Mouse (Mus musculus): ENCODE results near the gene Siah2.

Siah2 gene

DNA sequence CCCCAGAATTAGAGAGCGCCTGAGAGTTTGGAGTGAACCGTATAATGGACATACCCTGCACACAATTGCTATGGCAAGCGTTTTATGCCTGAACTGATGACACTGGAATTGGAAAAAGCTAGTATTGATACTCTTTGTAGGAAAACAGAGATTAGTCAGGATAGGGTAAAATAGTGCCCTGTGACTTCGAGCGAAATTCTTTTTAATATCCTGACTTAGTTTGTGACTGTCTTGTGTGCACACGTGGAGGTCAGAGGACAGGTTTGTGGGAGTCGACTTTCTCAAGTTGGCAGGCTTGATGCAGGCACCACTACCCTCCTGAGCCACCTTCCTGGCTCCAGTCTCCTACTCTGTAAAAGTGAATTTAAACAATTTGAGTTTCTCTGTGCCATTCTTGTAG, 1.1 kb upstream of the Siah2 start:
- no peak for DNase-seq

DNA sequence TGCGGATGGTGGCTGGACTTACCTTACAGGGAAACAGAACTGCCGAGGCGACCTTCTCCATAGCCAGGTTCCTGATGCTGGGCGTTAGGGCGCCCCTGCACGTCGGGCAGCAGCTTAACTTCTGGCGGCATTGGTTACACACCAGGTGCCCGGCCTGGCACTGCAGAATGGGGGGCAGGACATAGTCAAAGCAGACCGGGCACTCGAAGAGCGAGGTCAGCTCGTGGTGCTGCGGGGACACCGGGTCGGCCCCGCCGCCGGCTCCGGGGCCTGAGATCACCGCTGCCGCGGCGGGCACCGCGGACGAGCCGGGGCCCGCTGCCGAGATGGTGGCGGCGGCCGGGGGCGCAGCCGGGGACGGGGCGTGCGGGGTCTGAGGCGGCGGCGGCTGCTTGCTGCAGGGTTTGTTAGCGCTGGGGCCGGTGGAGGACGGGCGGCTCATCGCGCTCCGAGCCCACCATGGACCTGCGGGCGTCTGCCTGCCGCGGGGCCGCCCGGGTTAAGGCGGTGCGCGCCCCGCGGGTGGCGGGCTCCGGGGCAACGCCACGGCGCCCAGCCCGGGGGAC, 743 bp downstream of the Siah2 start:
- peak; percentile 61 for DNase-seq

DNA sequence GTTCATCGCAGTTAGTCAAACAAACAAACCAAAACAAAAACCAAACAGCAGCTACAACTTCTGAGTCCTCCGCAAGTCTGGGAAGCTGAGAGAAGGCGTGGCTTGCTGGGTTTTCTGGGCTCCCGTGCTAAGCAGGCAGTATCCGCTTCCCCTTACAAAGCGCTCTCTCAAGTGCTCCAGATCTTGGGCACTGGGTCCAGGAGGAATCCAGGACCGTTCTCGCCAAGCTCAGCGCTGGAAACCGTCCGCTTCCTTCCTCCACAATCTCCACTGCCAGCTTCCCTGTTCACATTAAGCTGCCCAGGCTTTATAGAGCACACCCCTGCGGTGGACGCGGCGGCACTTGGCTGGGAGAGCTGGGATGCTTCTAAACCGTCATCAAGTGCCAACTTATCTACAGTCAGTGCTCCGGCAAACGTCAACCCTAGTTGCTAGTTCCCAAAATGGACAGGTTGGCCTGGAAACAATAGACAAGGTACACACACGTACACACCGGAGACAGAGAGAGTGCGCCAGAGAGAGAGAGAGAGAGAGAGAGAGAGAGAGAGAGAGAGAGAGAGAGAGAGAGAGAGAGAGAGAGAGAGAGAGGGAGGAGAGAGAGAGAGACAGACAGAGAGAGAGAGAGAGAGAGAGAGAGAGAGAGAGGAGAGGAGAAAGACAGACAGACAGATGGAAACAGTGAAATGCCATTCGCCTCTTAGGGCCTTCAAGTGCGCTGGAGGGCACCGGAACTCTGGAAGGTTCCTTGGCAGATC, 1.4 kb downstream of the Siah2 start:
- DNase-seq = peak; percentile 77

DNA sequence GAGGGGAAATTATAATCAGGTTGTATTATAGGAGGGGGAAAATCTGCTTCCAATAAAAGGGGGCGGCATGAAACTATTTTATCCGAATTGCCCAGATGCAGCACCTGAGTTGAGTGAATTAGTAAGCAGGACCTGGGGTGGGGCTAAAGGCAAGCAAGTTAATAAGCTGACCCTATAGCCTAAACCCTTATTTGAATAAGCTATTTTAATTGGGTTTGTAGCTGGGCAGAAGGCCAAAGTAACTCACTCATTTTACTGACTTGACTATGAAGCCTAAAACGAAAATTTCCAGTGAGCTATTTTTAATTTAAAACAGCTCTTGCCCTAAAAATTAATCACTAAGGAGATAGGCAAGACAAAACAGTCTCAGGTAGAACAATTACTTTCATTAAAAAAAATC, 2.5 kb downstream of the Siah2 start:
- DNase-seq = peak; percentile 25

DNA sequence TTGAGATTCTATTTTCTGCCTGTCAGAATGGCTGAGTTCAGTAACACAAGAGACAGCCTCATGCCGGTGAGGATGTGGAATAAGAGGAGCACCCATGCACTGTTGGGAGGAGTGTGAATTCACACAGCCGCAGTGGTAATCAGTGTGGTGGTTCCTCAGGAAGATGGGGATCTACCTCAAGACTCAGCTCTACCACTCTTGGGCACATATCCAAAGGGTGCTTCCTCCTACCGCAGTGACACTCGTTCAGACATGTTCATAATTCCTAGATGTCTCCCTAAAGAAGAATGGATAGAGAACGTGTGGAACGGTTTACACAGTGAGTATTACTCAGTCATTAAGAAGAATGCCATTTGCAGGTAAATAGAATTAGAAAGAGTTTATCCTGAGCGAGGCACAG, 3.1 kb downstream of the Siah2 start:
- no peak for DNase-seq

DNA sequence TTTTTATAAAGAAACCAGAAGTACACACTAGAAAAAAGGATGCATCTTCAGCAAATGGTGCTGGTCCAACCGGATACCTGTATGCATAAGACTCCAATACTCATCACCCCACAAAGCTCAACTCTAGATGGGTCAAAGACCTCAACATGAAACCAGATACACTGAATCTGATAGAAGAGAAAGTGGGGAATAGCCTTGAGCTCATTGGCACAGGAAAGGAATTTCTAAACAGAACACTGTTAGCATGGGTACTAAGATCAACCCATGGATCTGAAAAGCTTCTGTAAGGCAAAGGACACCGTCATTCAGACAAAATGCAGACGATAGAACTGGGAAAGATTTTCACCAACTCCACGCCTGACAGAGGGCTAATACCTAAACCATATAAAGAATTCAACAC, 3.6 kb downstream of the Siah2 start:
- no peak for DNase-seq

DNA sequence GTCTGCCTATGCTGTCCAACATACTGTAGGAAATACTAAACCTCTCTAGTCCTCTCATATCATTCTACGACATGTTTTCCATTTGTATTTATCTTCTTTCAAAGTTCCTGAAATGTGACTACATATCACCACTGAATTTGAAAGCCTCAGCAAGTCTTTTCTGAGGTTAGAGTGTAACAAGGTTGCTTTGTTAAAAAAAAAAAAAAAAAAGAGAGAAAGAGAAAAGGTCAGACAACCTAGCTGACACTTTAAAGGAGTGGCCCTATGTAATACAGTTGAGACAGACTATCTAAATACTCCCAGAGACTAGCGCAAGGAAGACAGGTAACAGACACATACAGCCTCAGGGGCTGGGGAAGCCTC, 5.3 kb downstream of the Siah2 start:
- no peak for DNase-seq

DNA sequence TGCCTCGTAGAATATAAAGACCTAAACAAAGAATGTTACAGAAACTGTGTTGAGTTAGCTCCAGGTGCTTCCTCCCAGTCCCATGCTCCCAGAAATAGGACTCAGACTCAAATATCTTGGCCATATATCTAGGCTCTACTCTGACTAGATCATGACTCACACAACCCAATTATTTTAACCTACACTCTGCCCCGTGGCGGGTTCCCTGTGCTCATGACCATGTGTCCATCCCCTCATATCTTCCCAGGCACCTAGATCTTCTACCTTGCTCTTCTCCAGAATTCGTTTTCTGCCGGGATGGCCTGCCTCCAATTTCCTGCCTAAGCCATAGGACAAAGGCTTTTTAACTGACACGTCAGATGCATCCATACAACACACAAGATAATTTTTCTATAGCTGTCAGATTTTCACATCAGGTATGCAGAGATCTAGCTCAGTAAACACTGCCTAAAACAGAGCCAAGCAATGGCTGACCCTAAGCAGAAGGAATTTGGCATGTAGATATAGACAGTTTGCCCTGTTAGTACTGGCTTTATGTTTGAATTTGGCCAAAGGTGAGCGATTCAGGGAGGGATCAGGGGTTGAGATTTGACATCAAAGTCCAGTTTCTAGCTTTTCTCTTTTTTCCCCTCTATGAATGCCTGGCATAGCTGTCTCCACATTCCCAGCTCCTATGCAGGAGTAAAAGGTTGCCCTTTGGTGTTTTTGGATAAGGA, 5.8 kb downstream of the Siah2 start:
- no peak for DNase-seq

DNA sequence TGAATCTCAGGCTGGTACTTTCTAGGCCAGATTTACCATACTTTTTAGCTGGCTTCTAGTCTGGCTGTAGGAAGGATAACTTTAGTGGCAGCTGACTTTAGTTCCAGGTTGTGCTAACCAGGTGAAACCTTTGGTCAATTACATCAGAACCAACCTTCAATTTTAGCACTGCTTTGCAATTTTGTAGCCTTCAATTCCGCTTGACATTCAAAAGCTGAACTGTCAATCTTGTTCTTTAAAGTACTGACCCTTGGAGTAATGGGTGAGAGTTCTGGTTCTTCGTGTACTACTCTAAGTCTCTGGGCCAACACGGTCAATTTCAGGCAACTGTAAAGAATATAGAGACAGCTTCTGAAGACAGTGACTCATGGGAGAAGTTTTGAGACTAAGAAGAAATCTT, 6.8 kb downstream of the Siah2 start:
- no peak for DNase-seq

DNA sequence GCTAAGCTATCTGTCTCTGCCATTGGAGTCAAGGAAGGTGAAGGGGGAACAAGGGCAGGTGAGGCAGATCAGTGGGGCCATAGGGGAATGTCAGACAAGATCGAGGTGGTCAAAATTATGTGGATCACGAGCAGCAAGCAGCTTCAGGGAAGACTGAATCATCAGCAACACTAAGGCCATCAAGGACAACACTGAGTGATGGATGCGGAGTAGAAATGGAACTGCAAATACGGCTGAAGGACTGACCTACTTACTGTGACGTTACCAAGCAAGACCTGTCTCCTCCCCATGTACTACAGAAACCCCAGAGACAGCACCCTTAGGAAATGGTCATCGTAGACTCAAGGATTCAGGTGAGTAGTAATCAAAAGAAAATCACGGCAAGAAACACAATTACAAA, 8.9 kb downstream of the Siah2 start:
- no peak for DNase-seq

DNA sequence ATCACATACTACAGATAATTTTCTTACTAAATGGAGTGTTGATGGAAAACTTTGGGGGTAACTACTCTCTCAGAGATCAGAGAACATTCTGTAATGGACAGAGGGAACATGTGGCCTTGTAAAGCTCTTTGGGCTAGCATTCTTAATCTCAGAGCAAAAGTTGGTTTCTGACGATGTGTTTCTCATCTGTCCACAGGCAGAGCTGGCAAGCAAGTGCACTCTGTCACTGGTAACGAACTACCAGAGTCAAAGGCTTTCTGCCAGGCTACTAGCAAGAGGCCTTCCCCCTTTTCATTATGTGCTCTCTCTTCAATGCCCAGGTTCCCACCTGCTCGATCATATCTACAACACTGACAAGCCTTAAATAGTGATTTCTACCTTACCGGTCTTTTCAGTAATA, 9.9 kb downstream of the Siah2 start:
- DNase-seq = no peak

DNA sequence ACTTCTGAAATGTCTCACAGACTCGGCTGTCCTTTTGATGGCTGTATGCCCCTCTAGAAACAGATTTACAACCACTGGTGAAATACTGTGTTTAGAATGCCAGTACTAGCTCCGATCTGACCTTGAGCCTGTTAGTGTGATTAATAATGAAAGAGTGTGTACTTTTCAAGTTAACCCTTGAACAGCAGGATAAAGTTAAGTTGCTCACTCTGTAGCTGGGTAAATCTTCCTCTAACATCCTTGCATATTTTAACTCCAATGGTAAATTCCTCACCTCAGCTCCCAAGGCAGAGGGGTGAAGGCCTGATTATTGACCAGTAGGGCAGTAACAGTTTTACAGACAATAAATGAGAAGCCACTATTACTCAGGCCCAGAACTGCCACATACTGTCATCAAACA, 10.4 kb downstream of the Siah2 start:
- DNase-seq = no peak

DNA sequence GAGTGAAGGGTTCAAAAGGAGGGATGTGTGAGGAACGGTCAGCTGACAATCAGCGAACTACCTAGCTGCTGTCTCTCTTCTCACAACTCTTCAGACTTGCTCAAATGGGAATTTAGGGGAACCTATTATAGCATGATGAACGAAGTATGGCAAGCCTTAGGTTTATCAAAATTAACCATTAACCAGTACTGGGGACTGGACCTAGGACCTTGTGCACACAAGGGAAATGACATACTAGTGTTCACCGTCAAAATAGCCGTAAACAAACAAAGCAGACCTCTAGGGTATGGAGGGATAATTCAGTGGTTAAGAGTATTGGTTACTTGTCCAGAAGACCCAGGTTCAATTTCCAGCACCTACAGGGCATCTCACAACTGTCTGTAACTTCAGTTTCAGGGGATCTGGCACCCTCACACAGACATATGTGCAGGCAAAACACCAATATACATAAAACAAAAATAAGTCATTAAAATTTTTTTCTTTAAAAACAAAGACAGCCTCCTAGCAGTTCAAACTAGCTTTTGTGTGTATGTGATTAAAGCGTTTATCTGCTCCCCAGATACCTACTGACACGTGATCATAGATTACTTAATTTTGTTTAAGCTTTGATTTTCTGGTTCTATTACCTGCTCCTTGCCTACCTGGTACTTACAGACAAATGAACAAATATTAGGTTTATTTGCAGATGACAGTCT, 11.1 kb downstream of the Siah2 start:
- no peak for DNase-seq

DNA sequence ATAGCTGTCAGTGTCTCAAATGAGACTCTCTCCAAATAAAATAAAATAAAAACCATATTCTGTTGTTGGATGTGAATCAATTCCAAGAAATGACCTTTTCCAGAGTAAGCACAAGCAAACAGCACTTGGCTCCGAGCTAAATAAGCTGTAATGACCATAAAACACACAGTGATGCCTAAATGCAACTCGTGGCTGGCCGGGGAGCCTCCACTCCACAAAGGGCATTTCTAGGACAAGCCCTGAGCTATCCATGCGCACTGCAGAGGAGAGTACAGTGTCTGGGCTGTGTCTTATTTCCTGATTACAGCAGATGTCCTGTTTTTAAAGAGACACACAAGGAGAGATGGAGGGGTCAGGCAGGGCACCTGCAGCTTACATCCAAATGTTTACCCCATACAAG, 12.2 kb downstream of the Siah2 start:
- DNase-seq = peak; percentile 48

DNA sequence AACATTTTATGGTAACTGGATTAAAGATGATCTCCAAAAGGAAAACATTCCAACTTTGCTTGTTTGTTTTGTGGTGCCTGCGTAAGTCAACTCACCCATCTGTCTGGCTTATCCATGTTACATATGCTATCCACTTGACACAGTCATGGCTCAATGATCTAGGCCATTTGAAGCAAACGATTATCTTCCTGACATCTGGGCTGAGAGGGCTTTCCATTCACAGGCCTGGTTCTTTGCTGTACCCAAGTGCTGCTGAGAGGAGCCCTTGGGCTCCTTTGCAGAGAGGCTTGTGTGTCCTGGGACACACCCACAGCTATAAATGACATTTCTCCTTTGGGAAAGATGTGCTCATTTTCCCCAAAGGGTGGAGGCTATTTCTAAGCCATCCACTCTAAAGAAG, 13.3 kb downstream of the Siah2 start:
- DNase-seq = no peak

DNA sequence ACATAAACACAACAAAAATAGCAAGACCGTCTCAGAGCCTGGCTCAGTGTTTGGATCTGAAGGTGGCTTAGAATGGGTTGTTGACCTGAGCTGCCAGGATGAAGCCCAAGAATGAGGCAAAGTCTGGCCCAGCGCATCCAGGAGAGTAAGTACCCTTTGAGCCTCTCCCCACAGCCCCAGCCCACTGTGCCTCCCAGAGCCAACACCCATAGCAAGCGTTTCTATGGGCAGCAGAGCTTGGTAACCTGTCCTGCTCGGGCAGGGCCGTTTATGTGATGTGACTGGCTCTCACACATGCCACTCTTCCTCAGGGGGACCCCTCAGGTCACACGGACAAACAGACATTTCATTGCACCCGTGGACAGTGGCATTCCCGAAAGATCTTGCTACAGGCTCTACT, 13.8 kb downstream of the Siah2 start:
- DNase-seq = peak; percentile 68

DNA sequence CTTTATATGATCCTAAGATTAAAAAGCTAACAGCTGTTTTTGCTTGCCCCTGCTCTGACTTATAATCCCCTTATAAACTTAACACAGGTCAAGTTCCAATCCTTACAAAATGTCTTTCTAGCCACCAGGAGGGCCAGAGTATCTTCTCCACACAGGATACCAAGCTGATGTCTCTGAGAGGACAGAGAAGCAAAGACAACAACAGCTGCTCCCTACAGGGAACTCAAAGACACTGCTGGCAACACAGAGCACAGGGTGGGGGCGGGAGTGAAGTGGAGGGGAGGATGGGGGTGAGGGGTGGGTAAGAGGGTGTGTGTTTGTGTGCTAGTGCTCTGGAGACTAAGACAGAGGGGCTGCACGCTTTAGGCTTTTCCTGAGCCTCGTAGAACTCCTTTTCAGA, 14.6 kb downstream of the Siah2 start:
- no peak for DNase-seq

DNA sequence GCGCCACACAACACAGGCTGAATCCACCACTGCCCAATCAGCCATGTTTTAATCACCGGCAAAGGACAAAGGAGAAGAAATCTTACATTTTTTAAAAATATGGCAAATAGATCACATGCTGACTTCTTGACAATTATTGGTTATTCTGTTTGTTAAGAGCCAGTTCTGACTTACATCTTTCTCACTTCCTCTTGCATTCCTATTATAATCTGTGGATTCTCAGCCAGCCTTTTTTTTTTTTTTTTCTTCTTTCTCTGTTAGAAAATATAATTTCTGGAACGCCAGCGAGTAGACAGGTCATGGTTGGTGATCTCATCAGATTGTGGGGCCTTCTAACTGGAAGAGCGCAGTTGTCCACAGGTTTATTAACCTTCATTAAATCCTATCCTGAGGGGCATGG, 18.9 kb downstream of the Siah2 start:
- DNase-seq = no peak

DNA sequence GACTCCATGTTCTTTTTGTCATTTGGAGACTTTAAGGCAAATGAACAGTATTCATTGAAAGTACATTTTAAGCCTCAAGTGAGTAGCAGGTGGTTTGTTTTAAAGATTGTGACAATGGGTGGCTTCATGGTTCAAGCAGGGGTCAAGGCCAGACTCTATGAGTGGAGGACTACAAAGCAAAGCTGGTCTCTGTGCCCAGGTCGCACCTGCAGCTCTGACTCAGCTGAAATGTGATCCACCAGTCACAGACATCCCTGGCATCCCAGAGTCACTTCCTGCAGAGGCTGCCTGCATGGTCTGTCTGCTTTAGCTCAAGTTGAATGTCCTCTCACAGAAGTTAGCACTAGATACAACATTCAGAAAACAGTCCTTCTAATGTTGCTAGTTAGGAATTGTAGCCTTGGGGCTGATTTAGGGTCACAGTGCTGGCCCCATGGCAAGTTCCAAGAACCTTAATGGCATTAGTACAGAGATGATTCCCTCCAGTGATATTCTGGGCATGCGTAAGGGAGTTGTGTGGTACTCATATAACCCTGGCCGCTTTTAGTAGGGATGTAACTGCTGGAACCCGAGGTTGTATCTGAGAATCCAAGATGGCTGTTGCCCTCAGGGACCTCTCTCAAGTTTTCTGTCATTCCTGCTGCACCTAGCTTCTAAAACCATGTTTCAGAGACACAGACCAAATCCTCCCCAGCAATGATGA, 19.6 kb downstream of the Siah2 start:
- DNase-seq = no peak

DNA sequence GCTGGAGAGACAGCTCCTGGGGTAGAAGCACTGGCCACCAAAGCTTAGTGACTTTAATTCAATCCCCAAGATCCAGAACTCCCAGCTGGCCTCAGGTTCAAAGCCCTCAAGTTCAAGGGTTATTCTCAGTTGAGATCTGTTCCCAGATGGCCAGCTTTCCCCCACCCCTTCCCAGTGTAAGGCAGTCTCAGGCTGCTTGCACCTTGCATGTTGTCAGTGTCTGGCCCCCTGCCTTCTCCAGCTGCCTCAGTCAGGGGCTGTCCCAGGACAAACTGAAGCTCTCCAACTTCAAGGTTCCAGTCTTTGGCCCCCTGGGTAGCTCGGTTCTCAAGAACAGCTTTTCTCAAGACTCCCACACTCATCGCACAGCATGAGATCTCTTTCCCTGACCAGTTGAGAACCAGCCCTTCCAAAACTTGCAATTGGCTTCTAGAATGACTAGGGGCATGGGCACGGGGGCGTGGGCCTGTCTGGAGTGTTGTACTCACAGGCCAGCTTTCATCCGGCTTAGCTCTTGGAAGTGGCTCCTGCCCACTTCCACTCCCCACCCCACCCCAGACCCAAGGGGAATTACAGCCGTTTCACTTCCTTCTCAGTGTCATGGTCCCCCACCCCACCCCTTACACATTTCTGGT, 20.5 kb downstream of the Siah2 start:
- no peak for DNase-seq

DNA sequence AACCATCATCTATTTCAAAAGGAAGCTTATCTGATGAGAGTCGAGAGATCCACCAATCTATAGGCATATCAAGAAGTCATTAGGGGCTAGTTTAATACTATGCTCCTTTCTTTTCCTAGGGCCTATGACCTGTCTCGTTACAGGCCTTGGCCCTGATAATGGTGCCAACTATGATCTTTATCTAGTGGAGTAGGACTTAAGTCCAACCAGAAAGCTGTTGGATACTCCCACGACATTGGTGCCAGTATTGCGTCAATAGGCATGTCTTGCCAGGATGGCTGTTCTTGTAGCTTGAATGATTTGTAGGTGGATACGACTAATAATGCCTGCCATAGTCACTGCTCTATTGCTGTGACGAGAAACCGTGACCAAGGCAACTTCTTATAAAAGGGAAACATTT, 28.2 kb downstream of the Siah2 start:
- no peak for DNase-seq

DNA sequence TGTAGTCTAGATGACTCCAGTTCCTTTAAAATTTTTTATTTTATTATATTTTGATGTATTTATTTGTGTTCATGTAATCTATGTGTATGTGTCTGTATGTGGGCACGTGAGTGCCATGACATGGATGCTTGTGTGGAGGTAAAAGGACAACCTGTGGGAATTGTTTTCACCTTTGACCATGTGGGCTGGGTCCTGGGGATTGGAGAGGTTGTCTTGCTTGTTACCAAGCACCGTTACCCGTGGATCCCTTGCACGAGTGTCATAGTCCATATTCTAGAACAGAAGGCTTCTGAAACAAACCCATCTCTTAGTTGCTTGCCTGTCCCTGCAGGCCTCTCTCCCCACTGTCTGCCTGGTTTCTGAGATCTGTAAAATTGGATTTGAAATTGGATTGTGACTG, 31.6 kb downstream of the Siah2 start:
- no peak for DNase-seq

DNA sequence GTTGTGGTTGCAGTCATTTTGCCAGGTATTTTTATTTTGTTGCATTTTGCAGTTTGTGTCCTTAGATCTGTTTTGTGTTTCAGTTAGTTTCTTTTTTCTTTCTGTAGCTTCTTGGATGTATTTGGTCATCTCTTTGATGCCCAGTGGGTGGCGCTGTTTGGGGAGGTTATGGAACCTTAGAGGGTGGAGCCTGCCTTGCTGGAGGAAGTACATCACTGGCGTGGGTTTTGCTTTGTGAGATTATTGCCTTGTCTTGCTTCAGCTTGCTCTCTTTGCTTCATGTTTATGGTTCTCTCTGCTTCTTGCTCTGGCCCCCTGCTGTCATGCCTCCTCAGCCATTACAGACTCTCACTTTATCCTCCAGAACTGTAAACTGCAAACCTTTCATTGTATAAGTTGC, 34.8 kb downstream of the Siah2 start:
- DNase-seq = peak; percentile 69
